8 mouse cellular contexts compared by ENCODE assay signal in genomic region chr13:54372665-54373064, GRCm38 (mm10). TPM values are rescaled to one million over a fixed set of nuclear protein-coding genes. Genes with fewer than 3 reads are reported as not detected.
DNase-seq lines count a peak whose midpoint lies in the region; ATAC-seq and TF ChIP-seq lines count a peak whose summit lies in the region.

No protein-coding gene starts in this region.

- H3K4me1 ChIP-seq in forebrain, embryonic 11.5 days (replicated peaks; ENCODE audit: control insufficient read depth, insufficient read depth, low read length): peaks cover 9% of the 10 kb centered on the region; the same call in 1 of the 2 replicates
- H3K4me1 ChIP-seq in intestine, embryonic 15.5 days (replicated peaks): peaks cover 27% of the 10 kb centered on the region
- peaks cover 36% of the 10 kb centered on the region for H3K4me1 ChIP-seq in limb, embryonic 15.5 days
- peaks cover 7% of the 10 kb centered on the region; the same call in 1 of the 2 replicates for H3K4me1 ChIP-seq in neural tube, embryonic 11.5 days (ENCODE audit: control insufficient read depth, insufficient read depth, low read length)

- no peak overlapping the region for H3K4me3 ChIP-seq in gastrocnemius, adult 2 months
- H3K4me3 ChIP-seq in forebrain, embryonic 11.5 days (ENCODE audit: low read depth, low read length): peak overlapping the region; percentile 36; the same call in 1 of the 2 replicates
- no peak overlapping the region for H3K4me3 ChIP-seq in intestine, embryonic 15.5 days (replicated peaks)
- no peak overlapping the region for H3K4me3 ChIP-seq in limb, embryonic 15.5 days
- H3K4me3 ChIP-seq in neural tube, embryonic 11.5 days (ENCODE audit: low read depth, low read length): peak overlapping the region; percentile 39

- 0% methylated on average over 16 of the region's 16 CpGs for WGBS in forebrain, embryonic 11.5 days
- 0% methylated on average over 11 of the region's 16 CpGs for WGBS in intestine, embryonic 15.5 days
- WGBS in limb, embryonic 15.5 days: 3% methylated on average over 10 of the region's 16 CpGs
- 3% methylated on average over 15 of the region's 16 CpGs for WGBS in neural tube, embryonic 11.5 days

- peak overlapping the region; percentile 29; the same call in 1 of the 2 replicates for H3K9ac ChIP-seq in forebrain, embryonic 11.5 days (ENCODE audit: low read length)
- H3K9ac ChIP-seq in intestine, embryonic 15.5 days: no peak overlapping the region
- no peak overlapping the region for H3K9ac ChIP-seq in limb, embryonic 15.5 days
- H3K9ac ChIP-seq in neural tube, embryonic 11.5 days (ENCODE audit: low read length): no peak overlapping the region

- peak overlapping the region; percentile 85 for H3K4me2 ChIP-seq in forebrain, embryonic 11.5 days (ENCODE audit: low read depth, low read length, severe bottlenecking)
- peak overlapping the region; percentile 31; the same call in 1 of the 2 replicates for H3K4me2 ChIP-seq in intestine, embryonic 15.5 days (replicated peaks)
- 0 out of 2 replicates have a peak overlapping the region, but pooled peaks have one; percentile 7 for H3K4me2 ChIP-seq in limb, embryonic 15.5 days
- peak overlapping the region; percentile 65 for H3K4me2 ChIP-seq in neural tube, embryonic 11.5 days (ENCODE audit: low read depth)

- intact Hi-C loops in gastrocnemius, adult 2 months (cut with DNase I): loop anchor here (2.0 kb wide), 1 partner anchor 126 kb away; no protein-coding TSS in a partner anchor

- H3K9me3 ChIP-seq in forebrain, embryonic 11.5 days (ENCODE audit: control insufficient read depth, low read length): no peaks in the 10 kb centered on the region
- H3K9me3 ChIP-seq in intestine, embryonic 15.5 days: no peaks in the 10 kb centered on the region
- no peaks in the 10 kb centered on the region for H3K9me3 ChIP-seq in limb, embryonic 15.5 days
- no peaks in the 10 kb centered on the region for H3K9me3 ChIP-seq in neural tube, embryonic 11.5 days (ENCODE audit: control insufficient read depth, low read length)

- H3K27ac ChIP-seq in gastrocnemius, adult 2 months: no peak overlapping the region
- H3K27ac ChIP-seq in forebrain, embryonic 11.5 days (ENCODE audit: low read depth, low read length): no peak overlapping the region
- H3K27ac ChIP-seq in intestine, embryonic 15.5 days: no peak overlapping the region
- no peak overlapping the region for H3K27ac ChIP-seq in limb, embryonic 15.5 days
- H3K27ac ChIP-seq in neural tube, embryonic 11.5 days (ENCODE audit: low read depth, low read length): no peak overlapping the region

- DNase-seq in gastrocnemius, adult 2 months: peak; percentile 57
- no peak for DNase-seq in gastrocnemius, postnatal 25 days
- peak; percentile 50 for DNase-seq in brain, embryonic 18.5 days (ENCODE audit: low read depth, low spot score)
- peak; percentile 89 for DNase-seq in forebrain, embryonic 11.5 days (ENCODE audit: low spot score)
- peak; percentile 84 for DNase-seq in neural tube, embryonic 11.5 days (ENCODE audit: low spot score)
- DNase-seq in testis, postnatal 10 days (ENCODE audit: low spot score): peak; percentile 81

- no peaks in the 10 kb centered on the region for H3K36me3 ChIP-seq in forebrain, embryonic 11.5 days (ENCODE audit: control insufficient read depth, insufficient read depth, low read length)
- H3K36me3 ChIP-seq in intestine, embryonic 15.5 days: no peaks in the 10 kb centered on the region
- H3K36me3 ChIP-seq in limb, embryonic 15.5 days: no peaks in the 10 kb centered on the region
- no peaks in the 10 kb centered on the region for H3K36me3 ChIP-seq in neural tube, embryonic 11.5 days (ENCODE audit: control insufficient read depth, insufficient read depth, low read length)

- peak; percentile 60 for ATAC-seq in forebrain, embryonic 11.5 days (replicated peaks; ENCODE audit: low FRiP score)
- ATAC-seq in intestine, embryonic 15.5 days: no peak
- no peak for ATAC-seq in limb, embryonic 15.5 days (ENCODE audit: insufficient number of reproducible peaks, low FRiP score, low TSS enrichment, low read depth)
- ATAC-seq in neural tube, embryonic 11.5 days (ENCODE audit: insufficient read depth, low FRiP score, low TSS enrichment): peak; percentile 54; the same call in 1 of the 2 replicates

- peak; percentile 55 for TF ChIP-seq CTCF in gastrocnemius, adult 2 months (IDR thresholded peaks at IDR 0.05)

- H3K27me3 ChIP-seq in forebrain, embryonic 11.5 days (ENCODE audit: control insufficient read depth, insufficient read depth, low read length): peaks cover 6% of the 10 kb centered on the region; the same call in 1 of the 2 replicates
- H3K27me3 ChIP-seq in intestine, embryonic 15.5 days (replicated peaks): peaks cover 5% of the 10 kb centered on the region
- H3K27me3 ChIP-seq in limb, embryonic 15.5 days: peaks cover 53% of the 10 kb centered on the region
- peaks cover 5% of the 10 kb centered on the region for H3K27me3 ChIP-seq in neural tube, embryonic 11.5 days (ENCODE audit: control insufficient read depth, insufficient read depth, low read length)

RNA-seq across cellular contexts. Expression of gene Cplx2, which starts 1.5 kb away (rescaled TPM):
- total RNA-seq in gastrocnemius, adult 2 months (2021): under 1 TPM; 0.46 to 0.84 TPM
- 1 to 10 TPM; 1.3 to 1.7 TPM for total RNA-seq in gastrocnemius, postnatal 25 days (2021)
- 11.8 and 13.3 TPM in 2 replicates for polyA plus RNA-seq in forebrain, embryonic 11.5 days (2014; fragmentation: Nextera tagmentation; extraction: Ambion mirVana)
- 3.2 and 3.4 TPM in 2 replicates for polyA plus RNA-seq in intestine, embryonic 15.5 days (2015; fragmentation: Nextera tagmentation; extraction: Ambion mirVana)
- 3.9 and 4.1 TPM in 2 replicates for polyA plus RNA-seq in limb, embryonic 15.5 days (2015; fragmentation: Nextera tagmentation; extraction: Ambion mirVana)
- polyA plus RNA-seq in neural tube, embryonic 11.5 days (2014; fragmentation: Nextera tagmentation; extraction: Ambion mirVana): 11.2 and 11.7 TPM in 2 replicates

Comparison
In these comparisons a context has a peak if more than half of its experiments do, and no peak if none do; other contexts are left out.
1. H3K4me3 ChIP-seq: peak in forebrain, embryonic 11.5 days (single experiment) and neural tube, embryonic 11.5 days (single experiment); none in gastrocnemius, adult 2 months (single experiment), intestine, embryonic 15.5 days (single experiment) and limb, embryonic 15.5 days (single experiment).
2. ATAC-seq: peak in forebrain, embryonic 11.5 days (single experiment) and neural tube, embryonic 11.5 days (single experiment); none in intestine, embryonic 15.5 days (single experiment) and limb, embryonic 15.5 days (single experiment).
3. H3K4me2 ChIP-seq: peak in every context shown above with its lines; median percentile 85 in forebrain, embryonic 11.5 days; 65 in neural tube, embryonic 11.5 days; 31 in intestine, embryonic 15.5 days; 7 in limb, embryonic 15.5 days.